Mouse (Mus musculus): ENCODE measurements around the gene Ptch2. TPM values are rescaled to one million over a fixed set of nuclear protein-coding genes. Genes with fewer than 3 reads are reported as not detected.

Ptch2 gene
- polyA plus RNA-seq, 1 experiment from 2014 or later: 1.3 TPM

DNA sequence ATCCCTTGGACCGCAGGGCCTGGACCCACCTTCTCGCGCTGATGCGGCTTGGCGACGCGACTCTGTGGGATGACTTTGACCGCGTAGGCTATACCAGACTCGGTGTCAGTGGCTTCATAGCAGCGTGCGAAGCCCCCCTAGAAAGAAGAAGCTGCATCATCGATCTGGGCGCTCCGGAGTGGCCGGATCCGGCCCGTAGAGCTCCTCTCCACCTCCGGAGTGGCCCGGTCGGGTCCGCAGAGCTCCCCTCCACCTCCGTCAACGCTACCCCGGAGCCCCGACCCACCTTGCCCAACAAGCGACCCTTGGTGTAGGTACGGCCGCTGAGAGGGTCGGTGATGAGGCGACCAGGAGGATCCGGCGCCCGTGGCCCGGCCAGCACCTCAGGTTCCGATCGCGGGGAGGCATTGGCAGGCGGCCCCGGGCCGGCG lies 37.5 kb downstream of the Ptch2 start:
- Histone ChIP-seq H3K4me2 (replicated peaks; ENCODE audit: low read depth) (peak overlapping the region; percentile 98), H3K4me1 (replicated peaks; ENCODE audit: control insufficient read depth, insufficient read depth, low read length) (no peaks in the 10 kb centered on the region), H3K9ac (ENCODE audit: low read depth, low read length) (peak overlapping the region; percentile 90), H3K27me3 (replicated peaks; ENCODE audit: control insufficient read depth, insufficient read depth, low read length) (no peaks in the 10 kb centered on the region), H3K27ac (ENCODE audit: low read depth, low read length) (peak overlapping the region; percentile 74), H3K9me3 (ENCODE audit: control insufficient read depth) (no peaks in the 10 kb centered on the region), H3K4me3 (ENCODE audit: low read depth, low read length) (peak overlapping the region; percentile 90), H3K36me3 (ENCODE audit: control insufficient read depth, insufficient read depth) (peaks cover 20% of the 10 kb centered on the region)
- no peak for TF ChIP-seq CTCF (IDR thresholded peaks at IDR 0.05; ENCODE audit: low read depth)
- ATAC-seq: no peak; the same call in 1 of the 2 replicates
- WGBS: under 1% methylated on average over 42 of the region's 42 CpGs

- TF ChIP-seq CTCF (IDR thresholded peaks at IDR 0.05; ENCODE audit: low read depth): peak; percentile 41
- peak within 1 kb of the TSS; percentile 98 for H3K4me2 ChIP-seq (replicated peaks; ENCODE audit: low read depth)
- H3K4me1 ChIP-seq (replicated peaks; ENCODE audit: control insufficient read depth, insufficient read depth, low read length): no peaks in the 10 kb centered on the region
- ATAC-seq: peak; percentile 70
- no peaks in the 10 kb centered on the region for H3K9me3 ChIP-seq (ENCODE audit: control insufficient read depth)
- WGBS: 2% methylated on average over 42 of the region's 48 CpGs
- no peaks in the 10 kb centered on the region for H3K27me3 ChIP-seq (replicated peaks; ENCODE audit: control insufficient read depth, insufficient read depth, low read length)
- H3K9ac ChIP-seq (ENCODE audit: low read depth, low read length): peak within 1 kb of the TSS; percentile 90
- peak within 1 kb of the TSS; percentile 87 for H3K27ac ChIP-seq (ENCODE audit: low read depth, low read length)
- peaks cover 14% of the 10 kb centered on the region for H3K36me3 ChIP-seq (ENCODE audit: control insufficient read depth, insufficient read depth)
- peak within 1 kb of the TSS; percentile 90 for H3K4me3 ChIP-seq (ENCODE audit: low read depth, low read length)
Observed at GRCm38 (mm10) chr4:117133817-117134600, 38.1 kb downstream of the Ptch2 start, which contains the start of gene Plk3. Gene Plk3, minus strand, starts transcription at chr4:117133963.

DNA sequence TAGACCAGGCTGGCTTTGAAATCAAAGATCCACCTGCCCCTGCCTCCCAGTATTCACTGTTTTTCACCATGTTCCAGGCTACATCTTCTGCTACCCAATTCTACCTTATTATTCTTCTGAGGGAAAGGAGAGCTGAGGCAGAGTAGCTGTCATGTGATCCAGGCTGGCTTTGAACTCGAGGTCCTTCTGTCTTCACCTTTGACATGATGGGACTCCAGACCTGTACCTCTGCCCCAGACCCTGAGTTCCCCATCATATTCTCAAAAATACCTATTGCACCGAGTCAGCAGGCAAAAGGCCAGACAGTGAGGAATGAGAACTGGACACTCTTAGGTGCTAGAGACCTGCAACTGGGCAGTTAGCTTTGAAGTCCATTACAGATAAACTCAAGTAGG lies 38.7 kb downstream of the Ptch2 start:
- Histone ChIP-seq H3K27me3 (replicated peaks; ENCODE audit: control insufficient read depth, insufficient read depth, low read length) (no peaks in the 10 kb centered on the region), H3K9ac (ENCODE audit: low read depth, low read length) (no peak overlapping the region), H3K4me2 (replicated peaks; ENCODE audit: low read depth) (peak overlapping the region; percentile 98; the same call in 1 of the 2 replicates), H3K4me1 (replicated peaks; ENCODE audit: control insufficient read depth, insufficient read depth, low read length) (no peaks in the 10 kb centered on the region), H3K27ac (ENCODE audit: low read depth, low read length) (peak overlapping the region; percentile 87), H3K9me3 (ENCODE audit: control insufficient read depth) (no peaks in the 10 kb centered on the region), H3K4me3 (ENCODE audit: low read depth, low read length) (0 out of 2 replicates have a peak overlapping the region, but pooled peaks have one; percentile 90), H3K36me3 (ENCODE audit: control insufficient read depth, insufficient read depth) (peaks cover 8% of the 10 kb centered on the region; the same call in 1 of the 2 replicates)
- WGBS: 29% methylated on average over 2 of the region's 2 CpGs
- TF ChIP-seq CTCF (IDR thresholded peaks at IDR 0.05; ENCODE audit: low read depth): no peak
- ATAC-seq: no peak

GRCm38 (mm10) chr4:117136034-117136433 lies 40.2 kb downstream of the Ptch2 start:
- ATAC-seq: peak; percentile 90
- H3K9ac ChIP-seq (ENCODE audit: low read depth, low read length): no peak overlapping the region
- H3K9me3 ChIP-seq (ENCODE audit: control insufficient read depth): no peaks in the 10 kb centered on the region
- 0 out of 2 replicates have a peak, but pooled peaks cover 6% of the 10 kb centered on the region for H3K36me3 ChIP-seq (ENCODE audit: control insufficient read depth, insufficient read depth)
- peak overlapping the region; percentile 94 for H3K27ac ChIP-seq (ENCODE audit: low read depth, low read length)
- WGBS: 8% methylated on average over 8 of the region's 8 CpGs
- no peak overlapping the region for H3K4me3 ChIP-seq (ENCODE audit: low read depth, low read length)
- no peaks in the 10 kb centered on the region for H3K4me1 ChIP-seq (replicated peaks; ENCODE audit: control insufficient read depth, insufficient read depth, low read length)
- no peaks in the 10 kb centered on the region for H3K27me3 ChIP-seq (replicated peaks; ENCODE audit: control insufficient read depth, insufficient read depth, low read length)
- H3K4me2 ChIP-seq (replicated peaks; ENCODE audit: low read depth): peak overlapping the region; percentile 44; the same call in 1 of the 2 replicates
- no peak for TF ChIP-seq CTCF (IDR thresholded peaks at IDR 0.05; ENCODE audit: low read depth)

DNA sequence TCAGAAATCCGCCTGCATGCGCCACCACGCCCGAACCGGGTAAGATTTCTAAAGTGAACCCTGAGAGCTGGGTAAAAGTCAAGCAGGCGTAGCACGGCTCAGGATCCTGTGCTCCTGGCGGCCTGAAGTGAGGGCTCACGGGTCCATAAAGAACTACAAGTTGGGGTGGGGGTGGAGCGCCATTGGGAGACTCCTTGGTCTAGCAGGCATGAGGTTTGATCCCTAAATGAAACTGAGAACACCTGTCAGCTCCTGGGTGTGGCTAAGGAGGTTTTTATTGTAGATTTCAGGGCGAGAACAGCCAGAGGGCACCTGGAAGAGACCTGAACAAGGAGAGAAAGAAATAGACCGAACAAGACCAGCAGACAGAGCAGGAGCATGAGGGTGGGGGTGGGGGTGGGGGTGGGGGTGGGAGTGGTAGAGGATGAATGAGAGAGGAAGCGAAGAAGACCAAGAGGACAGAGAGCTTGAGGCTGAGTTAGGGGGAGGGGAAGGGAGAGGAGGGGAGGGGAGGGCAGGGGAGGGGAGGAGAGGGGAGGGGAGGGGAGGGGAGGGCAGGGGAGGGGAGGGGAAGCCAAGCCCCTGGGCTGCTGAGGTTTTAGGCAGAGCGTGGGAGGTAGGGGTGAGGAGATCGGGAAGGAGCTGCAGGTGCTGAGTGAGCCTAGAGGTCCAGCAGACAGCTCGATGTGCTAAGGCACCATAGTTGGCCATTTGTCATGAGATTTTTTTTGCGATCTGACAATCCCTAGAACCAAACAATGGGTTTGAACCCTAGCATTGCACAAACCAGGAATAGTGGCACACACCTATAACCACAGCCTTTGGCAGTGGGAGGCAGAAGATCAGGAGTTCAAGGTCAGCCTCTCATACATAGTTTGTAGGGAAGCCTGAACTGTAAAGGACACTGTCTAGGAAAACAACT lies 42.7 kb downstream of the Ptch2 start:
- 53% methylated on average over 16 of the region's 17 CpGs for WGBS
- no peak overlapping the region for H3K4me2 ChIP-seq (replicated peaks; ENCODE audit: low read depth)
- H3K9me3 ChIP-seq (ENCODE audit: control insufficient read depth): no peaks in the 10 kb centered on the region
- no peaks in the 10 kb centered on the region for H3K36me3 ChIP-seq (ENCODE audit: control insufficient read depth, insufficient read depth)
- TF ChIP-seq CTCF (IDR thresholded peaks at IDR 0.05; ENCODE audit: low read depth): no peak
- no peak overlapping the region for H3K4me3 ChIP-seq (ENCODE audit: low read depth, low read length)
- no peaks in the 10 kb centered on the region for H3K27me3 ChIP-seq (replicated peaks; ENCODE audit: control insufficient read depth, insufficient read depth, low read length)
- H3K9ac ChIP-seq (ENCODE audit: low read depth, low read length): no peak overlapping the region
- peak overlapping the region; percentile 11; the same call in 1 of the 2 replicates for H3K27ac ChIP-seq (ENCODE audit: low read depth, low read length)
- no peaks in the 10 kb centered on the region for H3K4me1 ChIP-seq (replicated peaks; ENCODE audit: control insufficient read depth, insufficient read depth, low read length)
- no peak for ATAC-seq

DNA sequence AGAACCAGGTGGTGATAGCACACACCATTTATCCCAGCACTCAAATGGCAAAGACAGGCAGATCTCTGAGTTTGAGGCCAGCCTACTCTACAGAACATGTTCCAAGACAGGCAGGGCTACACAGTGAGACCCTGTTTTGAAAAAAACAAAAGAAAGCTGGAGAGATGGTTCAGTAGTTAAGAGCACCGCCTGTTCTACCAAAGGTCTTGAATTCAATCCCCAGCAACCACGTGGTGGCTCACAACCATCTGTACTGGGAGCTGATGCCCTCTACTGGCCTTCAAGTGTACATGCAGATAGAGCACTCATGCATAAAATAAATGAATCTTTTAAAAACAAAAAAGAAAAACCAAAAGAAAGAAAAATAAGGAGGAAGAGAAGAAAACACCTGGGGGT lies 43.3 kb downstream of the Ptch2 start:
- Histone ChIP-seq H3K9ac (ENCODE audit: low read depth, low read length) (no peak overlapping the region), H3K27ac (ENCODE audit: low read depth, low read length) (no peak overlapping the region; the same call in 1 of the 2 replicates), H3K36me3 (ENCODE audit: control insufficient read depth, insufficient read depth) (no peaks in the 10 kb centered on the region), H3K4me1 (replicated peaks; ENCODE audit: control insufficient read depth, insufficient read depth, low read length) (no peaks in the 10 kb centered on the region), H3K4me2 (replicated peaks; ENCODE audit: low read depth) (no peak overlapping the region), H3K9me3 (ENCODE audit: control insufficient read depth) (no peaks in the 10 kb centered on the region), H3K4me3 (ENCODE audit: low read depth, low read length) (no peak overlapping the region), H3K27me3 (replicated peaks; ENCODE audit: control insufficient read depth, insufficient read depth, low read length) (no peaks in the 10 kb centered on the region)
- TF ChIP-seq CTCF (IDR thresholded peaks at IDR 0.05; ENCODE audit: low read depth): peak; percentile 88
- no peak for ATAC-seq
- WGBS: 2% methylated on average over 2 of the region's 2 CpGs

Measured in intestine, postnatal 0 days (tissue).